Mouse (Mus musculus) heart, postnatal 4 days (tissue): ENCODE data around the gene Stmn3. TPM values are rescaled to one million over a fixed set of nuclear protein-coding genes. Genes with fewer than 3 reads are reported as not detected.

Experiments
- DNase-seq: peaks from one replicate; pipeline ENCODE4 v3.0.0; 2021
- total RNA-seq, 2 experiments: library from RNA; stranded (reverse); gene quantifications; 2 replicates each; pipeline ENCODE4 v1.2.3; 2021

Gene Stmn3
- total RNA-seq, 2 experiments from 2014 or later, result 0.24 to 0.47 TPM

- no peak for DNase-seq
Observed at GRCm38 (mm10) chr2:181286629-181287337, 27.5 kb downstream of the Stmn3 start.

DNA sequence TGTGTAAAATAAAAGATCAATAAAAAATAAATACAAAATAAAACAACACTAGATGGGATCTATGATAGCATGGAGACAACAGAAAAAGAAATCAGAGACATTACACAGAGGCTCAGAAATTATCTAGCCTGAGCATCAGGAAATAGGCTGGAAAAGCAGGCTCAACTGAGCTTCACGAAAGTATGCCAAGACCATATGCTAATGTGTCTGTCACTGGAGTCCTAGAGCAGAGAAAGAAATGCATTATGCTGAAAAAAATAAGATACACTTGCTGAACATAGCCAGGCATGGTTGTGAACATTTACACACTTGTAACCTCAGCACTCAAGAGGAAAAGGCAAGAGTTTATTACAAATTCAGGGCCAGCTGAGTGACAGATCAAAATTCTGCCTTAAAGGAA is 34.3 kb downstream of the Stmn3 start:
- no peak for DNase-seq

GRCm38 (mm10) chr2:181277866-181278265 is 36.4 kb downstream of the Stmn3 start:
- no peak for DNase-seq

- no peak for DNase-seq
Observed at GRCm38 (mm10) chr2:181276766-181277165, 37.5 kb downstream of the Stmn3 start.

GRCm38 (mm10) chr2:181274639-181275038 is 39.7 kb downstream of the Stmn3 start:
- no peak for DNase-seq

GRCm38 (mm10) chr2:181273829-181274228 is 40.5 kb downstream of the Stmn3 start:
- no peak for DNase-seq

- DNase-seq, result no peak
Observed at GRCm38 (mm10) chr2:181272092-181272491, 42.2 kb downstream of the Stmn3 start.

DNA sequence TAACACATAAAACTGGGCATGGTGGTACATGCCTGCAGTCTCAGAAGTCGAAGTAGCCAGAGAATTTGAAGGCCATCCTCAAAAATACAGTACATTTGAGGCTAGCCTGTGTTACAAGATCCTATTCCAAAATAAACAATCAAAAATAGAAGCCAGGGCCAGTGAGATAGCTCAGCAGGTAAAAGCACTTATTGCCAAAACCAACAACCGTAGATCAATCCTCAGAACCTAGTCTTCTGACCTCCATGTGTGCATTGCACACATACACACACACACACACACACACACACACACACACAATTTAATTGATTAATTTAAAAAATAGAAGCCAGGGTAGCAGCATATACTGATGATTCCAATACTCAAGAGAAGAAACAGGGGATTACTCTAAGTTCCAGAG is 47.5 kb downstream of the Stmn3 start:
- DNase-seq, result no peak

Other genes with a start within 250 kb of the Stmn3 start
- under 1 TPM in 1 of 2 experiments, not detected in 1; 0.29 TPM for gene Kcnq2, start 179.2 kb downstream of the Stmn3 start, total RNA-seq
- 100 to 1,000 TPM; 460 to 501 TPM for gene Eef1a2, start 157.5 kb downstream of the Stmn3 start, total RNA-seq
- 10 to 100 TPM; 65.9 to 66.8 TPM for gene Ppdpf, start 127.3 kb downstream of the Stmn3 start, total RNA-seq
- gene Ptk6, start 111.7 kb downstream of the Stmn3 start, total RNA-seq, result not detected
- under 1 TPM in 1 of 2 experiments, not detected in 1; 0.09 TPM for gene Srms, start 101.3 kb downstream of the Stmn3 start, total RNA-seq
- gene Fndc11, start 94.5 kb downstream of the Stmn3 start, total RNA-seq, result not detected
- gene Helz2, start 72.5 kb downstream of the Stmn3 start, total RNA-seq, result 1 to 10 TPM; 9.2 to 9.4 TPM
- gene Gmeb2, start 26.5 kb downstream of the Stmn3 start, total RNA-seq, result 10 to 100 TPM; 15.6 to 20.2 TPM
- 10 to 100 TPM; 42.9 to 46.9 TPM for gene Rtel1, start 5.2 kb upstream of the Stmn3 start, total RNA-seq
- 10 to 100 TPM; 20.7 to 22.8 TPM for gene Zgpat, start 50.4 kb upstream of the Stmn3 start, total RNA-seq
- gene Arfrp1, start 50.9 kb upstream of the Stmn3 start, total RNA-seq, result 10 to 100 TPM; 39.6 to 41.0 TPM
- 1 to 10 TPM; 8.8 to 8.9 TPM for gene Lime1, start 65.6 kb upstream of the Stmn3 start, total RNA-seq
- 10 to 100 TPM; 14.9 to 16.5 TPM for gene Zbtb46, start 144.9 kb upstream of the Stmn3 start, total RNA-seq
- gene Abhd16b, start 178.7 kb upstream of the Stmn3 start, total RNA-seq, result not detected
- 10 to 100 TPM; 65.9 to 72.7 TPM for gene Tpd52l2, start 182.6 kb upstream of the Stmn3 start, total RNA-seq
- gene Dnajc5, start 206.0 kb upstream of the Stmn3 start, total RNA-seq, result 100 to 1,000 TPM; 111 to 119 TPM